Mouse (Mus musculus) ES-Bruce4 (cell line): ENCODE measurements around the gene Fate1.

Source experiments
- CTCF ChIP-seq: IDR thresholded peaks from one replicate; pipeline ENCODE4 v1.8.1; 2011; ENCODE audit warnings: low read depth, low read length
- EP300 ChIP-seq: IDR thresholded peaks from 2 replicates; pipeline ENCODE4 v1.6.1; 2011; ENCODE audit warnings: low read depth, low read length; ENCODE audit not compliant: insufficient read depth
- POLR2A ChIP-seq: IDR thresholded peaks from one replicate; pipeline ENCODE4 v1.8.1; 2011; ENCODE audit warnings: low read length; ENCODE audit not compliant: insufficient read depth

- TF ChIP-seq EP300 (no peak), CTCF (no peak), POLR2A (no peak)
These were observed 4.0 kb upstream of the Fate1 start for GRCm38 (mm10) chrX:71968816-71969215.
